Mouse (Mus musculus): ENCODE measurements around the gene Opa1. TPM values are rescaled to one million over a fixed set of nuclear protein-coding genes. Genes with fewer than 3 reads are reported as not detected.

Opa1 gene
- total RNA-seq, 2 experiments from 2014 or later = 169 to 173 TPM

- no peak for DNase-seq
These were observed 110.2 kb downstream of the Opa1 start for GRCm38 (mm10) chr16:29689187-29689819.

DNA sequence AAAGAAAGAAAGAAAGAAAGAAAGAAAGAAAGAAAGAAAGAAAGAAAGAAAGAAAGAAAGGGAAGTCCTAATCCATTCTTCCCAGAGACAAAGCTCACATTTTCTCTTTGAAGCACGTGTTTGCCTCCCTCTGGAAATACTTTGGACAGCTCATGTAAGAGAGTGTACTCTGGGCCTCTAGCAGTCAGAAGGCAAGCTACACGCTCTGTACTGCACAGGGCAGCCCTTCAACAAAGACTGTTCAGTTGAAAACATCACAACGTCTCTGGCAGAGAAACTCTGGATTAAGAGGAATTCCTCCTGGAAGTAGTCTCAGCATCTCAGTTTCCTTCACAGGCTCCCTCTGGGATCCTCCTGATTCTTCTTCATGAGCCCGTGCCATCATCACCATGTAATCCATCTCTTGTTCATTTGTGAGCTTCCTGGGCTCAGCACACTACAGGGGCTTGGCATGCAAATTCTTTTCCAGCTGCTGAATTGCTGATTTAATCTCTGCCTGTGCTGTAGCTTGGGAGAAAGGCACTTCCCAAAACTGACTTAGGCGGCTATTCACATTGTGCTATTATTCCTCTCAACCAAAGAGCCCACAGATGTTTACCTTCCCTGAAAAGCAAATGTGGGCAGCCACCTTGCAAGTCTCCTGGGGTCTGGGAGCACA, 114.0 kb downstream of the Opa1 start:
- DNase-seq = no peak

- no peak for DNase-seq
These were observed 114.8 kb downstream of the Opa1 start for GRCm38 (mm10) chr16:29693791-29694419.

DNA sequence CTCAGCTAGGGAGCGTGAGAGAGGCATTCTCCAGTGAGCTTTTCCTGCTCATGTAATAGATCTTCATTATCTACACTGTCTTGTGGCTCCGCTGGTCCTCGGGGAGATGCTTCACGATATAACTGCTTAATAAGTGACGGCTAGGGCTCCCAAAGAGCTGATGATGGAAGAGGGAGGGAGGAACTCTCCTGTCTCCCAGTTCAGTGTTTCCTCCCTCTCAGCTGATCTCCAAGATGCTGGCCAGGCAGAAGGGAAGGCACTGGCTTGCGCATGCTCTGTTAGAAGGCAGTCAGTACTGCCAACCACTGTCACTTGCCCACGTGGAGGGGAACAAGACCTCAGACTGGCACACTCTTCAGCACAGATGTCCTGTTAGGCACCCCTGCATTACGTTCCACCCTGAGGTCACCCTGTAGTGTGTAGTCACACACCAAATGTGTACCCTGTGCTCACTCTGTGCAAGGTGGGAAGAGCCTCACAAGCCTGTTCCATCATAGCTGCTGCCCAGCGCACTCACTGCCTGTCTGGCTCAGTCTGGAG, 115.4 kb downstream of the Opa1 start:
- no peak for DNase-seq

Other genes with a start within 250 kb of the Opa1 start
- gene Atp13a5, start 200.6 kb upstream of the Opa1 start, total RNA-seq (2021) = under 1 TPM in 1 of 2 experiments, not detected in 1; 0.08 TPM
- gene Atp13a4, start 34.5 kb upstream of the Opa1 start, total RNA-seq (2021) = not detected

Measured in heart, adult 18-20 months (tissue).